Mouse (Mus musculus): Measurements from ENCODE around the gene Klhl22. TPM values are rescaled to one million over a fixed set of nuclear protein-coding genes. Genes with fewer than 3 reads are reported as not detected.

The Klhl22 gene
- polyA plus RNA-seq (2017; shearing (Covaris generic)): 9.9 TPM

GRCm38 (mm10) chr16:17759344-17759773 is at the start of gene Klhl22:
TSS of gene Klhl22 (plus strand) at chr16:17759618.

GRCm38 (mm10) chr16:17732841-17733340 is 26.5 kb upstream of the Klhl22 start, which contains the start of gene Med15:
TSS of gene Med15 (minus strand) at chr16:17732891.

GRCm38 (mm10) chr16:17796971-17797811 is 37.8 kb downstream of the Klhl22 start, which contains the start of gene Scarf2:
TSS of gene Scarf2 (plus strand) at chr16:17797282.

GRCm38 (mm10) chr16:17832821-17833220 is 73.4 kb downstream of the Klhl22 start, which contains the start of gene B830017H08Rik:
TSS of gene B830017H08Rik (plus strand) at chr16:17833121.

GRCm38 (mm10) chr16:17838051-17838450 is 78.6 kb downstream of the Klhl22 start, which contains the start of gene Car15:
TSS of gene Car15 (minus strand) at chr16:17838364.

Other genes starting within 250 kb of the Klhl22 start
- gene Thap7, start 228.5 kb upstream of the Klhl22 start, polyA plus RNA-seq (2017; shearing (Covaris generic)): 54.0 TPM
- 0.94 TPM for gene Lrrc74b, start 198.4 kb upstream of the Klhl22 start, polyA plus RNA-seq (2017; shearing (Covaris generic))
- not detected for gene P2rx6, start 197.7 kb upstream of the Klhl22 start, polyA plus RNA-seq (2017; shearing (Covaris generic))
- gene Slc7a4, start 176.4 kb upstream of the Klhl22 start, polyA plus RNA-seq (2017; shearing (Covaris generic)): 0.40 TPM
- 20.1 TPM for gene Smpd4, start 140.3 kb upstream of the Klhl22 start, polyA plus RNA-seq (2017; shearing (Covaris generic))
- gene Ccdc74a, start 113.1 kb upstream of the Klhl22 start, polyA plus RNA-seq (2017; shearing (Covaris generic)): not detected
- 134 TPM for gene Med15, start 26.7 kb upstream of the Klhl22 start, polyA plus RNA-seq (2017; shearing (Covaris generic))
- gene Scarf2, start 37.7 kb downstream of the Klhl22 start, polyA plus RNA-seq (2017; shearing (Covaris generic)): not detected
- gene B830017H08Rik, start 73.5 kb downstream of the Klhl22 start, polyA plus RNA-seq (2017; shearing (Covaris generic)): not detected
- gene Car15, start 78.7 kb downstream of the Klhl22 start, polyA plus RNA-seq (2017; shearing (Covaris generic)): 1.9 TPM
- 0.60 TPM for gene Gm20518, start 132.1 kb downstream of the Klhl22 start, polyA plus RNA-seq (2017; shearing (Covaris generic))
- not detected for gene Tssk1, start 134.6 kb downstream of the Klhl22 start, polyA plus RNA-seq (2017; shearing (Covaris generic))
- gene Dgcr2, start 138.9 kb downstream of the Klhl22 start, polyA plus RNA-seq (2017; shearing (Covaris generic)): 56.2 TPM
- not detected for gene Tssk2, start 139.0 kb downstream of the Klhl22 start, polyA plus RNA-seq (2017; shearing (Covaris generic))
- gene Ess2, start 151.7 kb downstream of the Klhl22 start, polyA plus RNA-seq (2017; shearing (Covaris generic)): 61.9 TPM
- not detected for gene Gsc2, start 155.4 kb downstream of the Klhl22 start, polyA plus RNA-seq (2017; shearing (Covaris generic))
- gene Slc25a1, start 168.6 kb downstream of the Klhl22 start, polyA plus RNA-seq (2017; shearing (Covaris generic)): 39.5 TPM
- gene Vpreb2, start 220.8 kb downstream of the Klhl22 start, polyA plus RNA-seq (2017; shearing (Covaris generic)): not detected